In the genomic region with DNA sequence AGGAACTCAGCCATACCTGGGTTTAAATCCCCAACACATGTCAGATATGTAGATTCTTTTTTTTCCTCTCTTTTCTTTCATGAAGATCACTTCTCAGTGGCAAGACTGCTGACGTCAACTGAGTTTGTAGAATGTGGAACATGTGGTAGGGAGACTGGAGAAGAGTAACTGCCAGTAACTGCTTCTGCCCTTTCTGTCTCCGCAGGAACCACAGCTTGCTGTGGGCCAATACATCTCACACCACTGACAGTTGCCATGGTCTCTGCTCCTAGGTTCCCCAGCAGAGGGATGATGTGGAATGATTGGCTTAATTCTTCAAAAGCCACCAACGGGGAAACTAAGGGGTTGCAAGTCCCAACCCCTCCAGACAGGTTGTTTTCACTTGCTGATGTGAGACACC, we compare ENCODE assay signal across 19 mouse cellular contexts. TPM values are rescaled to one million over a fixed set of nuclear protein-coding genes. Genes with fewer than 3 reads are reported as not detected.
DNase-seq lines count a peak whose midpoint lies in the region; ATAC-seq and TF ChIP-seq lines count a peak whose summit lies in the region.
"Had no signal": no experiment of that assay in that cellular context is flagged by ENCODE, and none has a peak within 500 bp of the region (broad histone marks: within the 10 kb centered on the region; RNA-seq: fewer than 3 reads in every experiment).

No protein-coding gene starts in this region.

- no peak for DNase-seq in heart, adult 2 months
- DNase-seq in heart, postnatal 14 days = no peak
- no peak for DNase-seq in frontal cortex, postnatal 14 days (ENCODE audit: low spot score in 2 of 2)
- DNase-seq: B cell, adult 2 months; cerebellum, adult 18-20 months; kidney, adult 11 months; kidney, postnatal 14 days; right cerebral cortex, postnatal 4 days; thymus, postnatal 4 days had no signal

- WGBS in heart, adult 2 months = 41% methylated on average over 3 of the region's 3 CpGs
- 19% methylated on average over 3 of the region's 3 CpGs for WGBS in liver, embryonic 15.5 days (ENCODE audit: insufficient replicate concordance)
- 25% methylated on average over 3 of the region's 3 CpGs for WGBS in liver, embryonic 12.5 days (ENCODE audit: insufficient replicate concordance)

- no peak overlapping the region for H3K4me2 ChIP-seq in liver, embryonic 15.5 days
- H3K4me2 ChIP-seq in liver, embryonic 12.5 days = no peak overlapping the region
- H3K4me2 ChIP-seq: neural tube, embryonic 13.5 days had no signal

- peaks cover 23% of the 10 kb centered on the region for H3K36me3 ChIP-seq in heart, adult 2 months (ENCODE audit: control insufficient read depth, insufficient read depth, low read length)
- no peaks in the 10 kb centered on the region for H3K36me3 ChIP-seq in liver, embryonic 15.5 days (replicated peaks)
- no peaks in the 10 kb centered on the region for H3K36me3 ChIP-seq in liver, embryonic 12.5 days
- H3K36me3 ChIP-seq: forebrain, embryonic 10.5 days; neural tube, embryonic 13.5 days had no signal

- no peak for TF ChIP-seq POLR2A in heart, adult 2 months (IDR thresholded peaks at IDR 0.05; ENCODE audit: insufficient read depth, low read depth, low read length)

- H3K9me3 ChIP-seq in liver, embryonic 15.5 days (replicated peaks) = no peaks in the 10 kb centered on the region
- no peaks in the 10 kb centered on the region for H3K9me3 ChIP-seq in liver, embryonic 12.5 days (replicated peaks)
- H3K9me3 ChIP-seq: forebrain, embryonic 10.5 days; heart, embryonic 10.5 days; neural tube, embryonic 13.5 days had no signal

- TF ChIP-seq EP300 in heart, adult 2 months (IDR thresholded peaks at IDR 0.05; ENCODE audit: insufficient read depth, low read depth, low read length) = no peak

- intact Hi-C loops in heart, adult 2 months (cut with DNase I) = no loop called here
- intact Hi-C loops in heart, postnatal 14 days (cut with DNase I) = no loop called here

- 0 out of 2 replicates have a peak, but pooled peaks have one; percentile 15 for ATAC-seq in liver, embryonic 15.5 days (ENCODE audit: insufficient read depth)
- ATAC-seq in liver, embryonic 12.5 days = no peak
- peak; percentile 92 for ATAC-seq in granulocyte monocyte progenitor cell, adult 5-6 weeks (replicated peaks; ENCODE audit: poor library complexity, severe bottlenecking)
- peak; percentile 54 for ATAC-seq in monocyte, adult 5-6 weeks (replicated peaks; ENCODE audit: insufficient number of reproducible peaks, low FRiP score, low TSS enrichment, poor library complexity, severe bottlenecking)
- ATAC-seq: hindbrain, embryonic 16.5 days; Patski had no signal

- no peak overlapping the region for H3K9ac ChIP-seq in heart, adult 2 months (ENCODE audit: low read depth, low read length)
- no peak overlapping the region for H3K9ac ChIP-seq in liver, embryonic 15.5 days
- no peak overlapping the region for H3K9ac ChIP-seq in liver, embryonic 12.5 days
- H3K9ac ChIP-seq: neural tube, embryonic 13.5 days had no signal

- H3K27ac ChIP-seq in heart, adult 2 months = peak overlapping the region; percentile 4; the same call in 1 of the 2 replicates
- no peak overlapping the region for H3K27ac ChIP-seq in liver, embryonic 15.5 days (replicated peaks)
- H3K27ac ChIP-seq in liver, embryonic 12.5 days = no peak overlapping the region
- H3K27ac ChIP-seq: forebrain, embryonic 10.5 days; heart, embryonic 10.5 days; macrophage; neural tube, embryonic 13.5 days had no signal

- peaks cover 7% of the 10 kb centered on the region for H3K4me1 ChIP-seq in heart, adult 2 months (ENCODE audit: control insufficient read depth, insufficient read depth, low read length)
- no peaks in the 10 kb centered on the region for H3K4me1 ChIP-seq in liver, embryonic 15.5 days (replicated peaks)
- H3K4me1 ChIP-seq in liver, embryonic 12.5 days = no peaks in the 10 kb centered on the region; the same call in 1 of the 2 replicates
- H3K4me1 ChIP-seq: forebrain, embryonic 10.5 days; neural tube, embryonic 13.5 days had no signal

- no peaks in the 10 kb centered on the region for H3K27me3 ChIP-seq in heart, adult 2 months (ENCODE audit: control insufficient read depth, insufficient read depth, low read length)
- no peaks in the 10 kb centered on the region for H3K27me3 ChIP-seq in liver, embryonic 15.5 days
- H3K27me3 ChIP-seq in liver, embryonic 12.5 days (replicated peaks) = no peaks in the 10 kb centered on the region
- H3K27me3 ChIP-seq: neural tube, embryonic 13.5 days had no signal

- no peak for TF ChIP-seq CTCF in heart, adult 2 months (IDR thresholded peaks at IDR 0.05)

- H3K79me2 ChIP-seq in heart, adult 2 months (replicated peaks; ENCODE audit: control insufficient read depth, insufficient read depth, low read length) = no peaks in the 10 kb centered on the region; the same call in 1 of the 2 replicates

- no peak overlapping the region for H3K4me3 ChIP-seq in heart, adult 2 months
- no peak overlapping the region for H3K4me3 ChIP-seq in liver, embryonic 15.5 days (replicated peaks)
- H3K4me3 ChIP-seq in liver, embryonic 12.5 days = no peak overlapping the region
- H3K4me3 ChIP-seq: forebrain, embryonic 10.5 days; heart, embryonic 10.5 days; neural tube, embryonic 13.5 days had no signal

RNA-seq across cellular contexts. Expression of gene Slc8a1, which starts 33.4 kb away (rescaled TPM):
- 100 to 1,000 TPM; 426 to 460 TPM for total RNA-seq in heart, adult 2 months (2021)
- polyA plus RNA-seq in heart, adult 2 months (2012; rRNA removed) = 49.9 and 111 TPM in 2 replicates
- total RNA-seq in heart, postnatal 14 days (2021) = 100 to 1,000 TPM; 367 to 433 TPM
- 0.54 and 0.60 TPM in 2 replicates for polyA plus RNA-seq in liver, embryonic 15.5 days (2015; fragmentation: Nextera tagmentation; extraction: Ambion mirVana)
- 0.57 and 0.89 TPM in 2 replicates for polyA plus RNA-seq in liver, embryonic 12.5 days (2016; fragmentation: Nextera tagmentation; extraction: Ambion mirVana)
- 6.3 and 9.7 TPM in 2 replicates for total RNA-seq in granulocyte monocyte progenitor cell, adult 5-6 weeks (2014; fragmentation: Nextera tagmentation)
- total RNA-seq in granulocyte monocyte progenitor cell, adult 5-6 weeks (2017) = 6.2 and 8.4 TPM in 2 replicates
- 89.6 to 109 TPM (median 101 TPM) in 3 replicates for total RNA-seq in monocyte, adult 5-6 weeks (2017)
- polyA plus RNA-seq: Patski had no signal
